Mouse (Mus musculus): ENCODE results near the gene Sprr2a2.
"Not testable (repeated sequence)": the region's sequence is repeated elsewhere in the genome, so short reads cannot be mapped to it uniquely, and the experiment has no call there.

GRCm38 (mm10) chr3:92263462-92263861 is 47.7 kb downstream of the Sprr2a2 start:
- TF ChIP-seq GATA1 (IDR thresholded peaks at IDR 0.05; ENCODE audit: borderline replicate concordance, low read length); FLI1 (IDR thresholded peaks at IDR 0.05; ENCODE audit: low read length): not testable (repeated sequence)

All from megakaryocyte, embryonic 14.5 days (primary cell).